Mouse (Mus musculus): ENCODE data around the gene Gm765. TPM values are rescaled to one million over a fixed set of nuclear protein-coding genes. Genes with fewer than 3 reads are reported as not detected.

The Gm765 gene
- polyA plus RNA-seq, 2 experiments = not detected

DNA sequence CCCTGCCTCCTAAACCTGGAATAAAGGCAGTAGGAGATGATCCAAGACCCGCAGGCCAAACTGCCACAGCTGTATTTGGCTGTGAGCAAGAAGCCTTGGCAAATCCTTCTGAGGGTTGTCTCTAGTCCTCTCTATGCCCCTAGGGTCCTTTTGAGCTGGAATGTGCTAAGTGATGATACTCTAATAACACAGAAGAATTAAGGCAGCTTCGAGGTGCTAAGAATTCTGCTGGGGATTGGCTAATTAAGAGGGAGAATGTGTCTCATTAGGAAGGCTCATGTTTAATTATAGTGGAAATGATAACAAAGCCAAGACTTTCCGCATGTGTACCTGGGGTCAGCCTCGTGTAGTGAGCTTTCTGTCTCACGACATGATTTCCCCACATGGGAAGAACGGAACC lies 99.4 kb downstream of the Gm765 start:
- no peak overlapping the region for H3K4me2 ChIP-seq (ENCODE audit: low read depth)
- no peaks in the 10 kb centered on the region for H3K27me3 ChIP-seq (ENCODE audit: control insufficient read depth, insufficient read depth, low read length)
- no peak for ATAC-seq (ENCODE audit: insufficient read depth)
- H3K9me3 ChIP-seq (ENCODE audit: control insufficient read depth, low read length) = no peaks in the 10 kb centered on the region
- no peak for DNase-seq (ENCODE audit: low read depth in 3 of 3, low spot score in 3 of 3)
- H3K36me3 ChIP-seq (replicated peaks; ENCODE audit: control insufficient read depth, insufficient read depth, low read depth) = no peaks in the 10 kb centered on the region
- no peak overlapping the region for H3K4me3 ChIP-seq (ENCODE audit: insufficient read depth in 1 of 2, low read depth in 2 of 2, low read length in 2 of 2)
- WGBS (ENCODE audit: insufficient replicate concordance) = 47% methylated on average over 6 of the region's 6 CpGs
- H3K27ac ChIP-seq = no peak overlapping the region
- no peaks in the 10 kb centered on the region for H3K4me1 ChIP-seq (replicated peaks; ENCODE audit: control insufficient read depth in 2 of 2, insufficient read depth in 2 of 2, low read length in 1 of 2)
- H3K9ac ChIP-seq (replicated peaks) = no peak overlapping the region
- no peak for TF ChIP-seq EP300 (IDR thresholded peaks at IDR 0.05; ENCODE audit: low read depth)
- TF ChIP-seq CTCF (IDR thresholded peaks at IDR 0.05; ENCODE audit: low read depth) = no peak

DNA sequence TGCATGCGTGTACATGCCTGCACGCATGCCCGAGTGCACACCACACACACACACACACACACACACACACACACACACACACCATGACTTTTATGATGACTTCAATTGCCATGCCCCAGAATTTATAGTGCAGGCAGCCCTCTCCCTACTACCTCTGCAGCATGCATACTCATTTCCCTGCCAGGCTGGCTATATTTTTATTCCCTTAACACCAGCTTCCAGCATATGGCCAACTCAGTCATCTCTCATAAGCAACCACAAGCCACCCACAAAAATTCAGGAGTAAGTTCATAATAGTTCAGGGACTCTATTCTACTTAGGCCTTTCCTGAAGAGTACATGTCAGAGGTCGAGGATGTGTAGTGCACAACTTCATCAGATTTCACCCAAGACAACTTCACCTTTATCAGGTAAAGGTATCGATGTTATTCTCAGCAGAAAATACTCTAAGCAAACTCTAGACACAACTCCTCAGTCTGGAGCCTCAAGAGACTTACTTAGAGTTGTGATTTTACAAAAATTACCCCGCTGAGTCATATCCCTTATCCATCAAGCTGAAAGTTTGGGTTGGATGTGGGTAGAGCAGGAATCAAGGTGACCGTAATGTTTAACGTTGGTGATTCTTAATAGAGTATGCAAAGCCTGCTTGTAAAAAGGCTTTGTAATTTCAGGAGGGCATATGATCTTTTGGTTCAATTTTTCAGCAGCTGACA lies 101.8 kb downstream of the Gm765 start:
- TF ChIP-seq EP300 (IDR thresholded peaks at IDR 0.05; ENCODE audit: low read depth) (no peak), CTCF (IDR thresholded peaks at IDR 0.05; ENCODE audit: low read depth) (no peak)
- Histone ChIP-seq H3K9me3 (ENCODE audit: control insufficient read depth, low read length) (no peaks in the 10 kb centered on the region), H3K36me3 (replicated peaks; ENCODE audit: control insufficient read depth, insufficient read depth, low read depth) (no peaks in the 10 kb centered on the region), H3K9ac (replicated peaks) (no peak overlapping the region), H3K27me3 (ENCODE audit: control insufficient read depth, insufficient read depth, low read length) (no peaks in the 10 kb centered on the region), H3K27ac (no peak overlapping the region), H3K4me3 (ENCODE audit: insufficient read depth in 1 of 2, low read depth in 2 of 2, low read length in 2 of 2) (no peak overlapping the region), H3K4me1 (replicated peaks; ENCODE audit: control insufficient read depth in 2 of 2, insufficient read depth in 2 of 2, low read length in 1 of 2) (no peaks in the 10 kb centered on the region), H3K4me2 (ENCODE audit: low read depth) (no peak overlapping the region)
- WGBS (ENCODE audit: insufficient replicate concordance) = 59% methylated on average over 8 of the region's 8 CpGs
- ATAC-seq (ENCODE audit: insufficient read depth) (no peak), DNase-seq (ENCODE audit: low read depth in 3 of 3, low spot score in 3 of 3) (no peak)

DNA sequence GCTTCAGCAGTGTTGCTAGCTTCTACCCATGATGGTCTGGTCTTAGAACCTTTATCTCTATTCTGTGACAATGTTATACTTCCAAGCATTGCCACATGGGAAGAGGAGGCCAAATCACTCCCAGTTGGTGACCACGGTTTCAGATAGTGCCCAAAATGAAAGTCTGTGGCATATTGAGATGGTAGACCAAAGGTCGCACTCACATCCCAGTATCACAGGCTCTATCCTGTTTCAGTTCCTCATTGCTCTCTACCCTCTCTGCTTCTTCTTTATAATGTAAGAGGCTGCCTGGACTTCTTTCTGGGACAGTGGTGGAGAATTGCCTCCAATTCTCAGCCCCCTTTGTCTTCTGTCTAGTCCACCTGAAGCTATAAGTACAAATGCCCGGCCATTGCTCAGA lies 108.5 kb downstream of the Gm765 start:
- Histone ChIP-seq H3K4me2 (ENCODE audit: low read depth) (no peak overlapping the region), H3K9ac (replicated peaks) (no peak overlapping the region), H3K27ac (no peak overlapping the region), H3K9me3 (ENCODE audit: control insufficient read depth, low read length) (no peaks in the 10 kb centered on the region), H3K36me3 (replicated peaks; ENCODE audit: control insufficient read depth, insufficient read depth, low read depth) (no peaks in the 10 kb centered on the region), H3K4me3 (ENCODE audit: insufficient read depth in 1 of 2, low read depth in 2 of 2, low read length in 2 of 2) (no peak overlapping the region), H3K27me3 (ENCODE audit: control insufficient read depth, insufficient read depth, low read length) (no peaks in the 10 kb centered on the region), H3K4me1 (replicated peaks; ENCODE audit: control insufficient read depth in 2 of 2, insufficient read depth in 2 of 2, low read length in 1 of 2) (no peaks in the 10 kb centered on the region)
- ATAC-seq (ENCODE audit: insufficient read depth) (no peak), DNase-seq (ENCODE audit: low read depth in 3 of 3, low spot score in 3 of 3) (no peak)
- TF ChIP-seq EP300 (IDR thresholded peaks at IDR 0.05; ENCODE audit: low read depth) (no peak), CTCF (IDR thresholded peaks at IDR 0.05; ENCODE audit: low read depth) (no peak)
- 56% methylated on average over 3 of the region's 3 CpGs for WGBS (ENCODE audit: insufficient replicate concordance)

GRCm38 (mm10) chr6:98223923-98224322 lies 118.6 kb downstream of the Gm765 start:
- TF ChIP-seq CTCF (IDR thresholded peaks at IDR 0.05; ENCODE audit: low read depth) = no peak
- TF ChIP-seq EP300 (IDR thresholded peaks at IDR 0.05; ENCODE audit: low read depth) = no peak
- ATAC-seq (ENCODE audit: insufficient read depth) (no peak), DNase-seq (ENCODE audit: low read depth in 3 of 3, low spot score in 3 of 3) (no peak)
- Histone ChIP-seq H3K27me3 (ENCODE audit: control insufficient read depth, insufficient read depth, low read length) (no peaks in the 10 kb centered on the region), H3K36me3 (replicated peaks; ENCODE audit: control insufficient read depth, insufficient read depth, low read depth) (no peaks in the 10 kb centered on the region), H3K4me2 (ENCODE audit: low read depth) (no peak overlapping the region), H3K27ac (no peak overlapping the region), H3K9me3 (ENCODE audit: control insufficient read depth, low read length) (no peaks in the 10 kb centered on the region), H3K4me1 (replicated peaks; ENCODE audit: control insufficient read depth in 2 of 2, insufficient read depth in 2 of 2, low read length in 1 of 2) (no peaks in the 10 kb centered on the region), H3K9ac (replicated peaks) (no peak overlapping the region), H3K4me3 (ENCODE audit: insufficient read depth in 1 of 2, low read depth in 2 of 2, low read length in 2 of 2) (no peak overlapping the region)
- WGBS (ENCODE audit: insufficient replicate concordance) = 76% methylated on average over 8 of the region's 8 CpGs

DNA sequence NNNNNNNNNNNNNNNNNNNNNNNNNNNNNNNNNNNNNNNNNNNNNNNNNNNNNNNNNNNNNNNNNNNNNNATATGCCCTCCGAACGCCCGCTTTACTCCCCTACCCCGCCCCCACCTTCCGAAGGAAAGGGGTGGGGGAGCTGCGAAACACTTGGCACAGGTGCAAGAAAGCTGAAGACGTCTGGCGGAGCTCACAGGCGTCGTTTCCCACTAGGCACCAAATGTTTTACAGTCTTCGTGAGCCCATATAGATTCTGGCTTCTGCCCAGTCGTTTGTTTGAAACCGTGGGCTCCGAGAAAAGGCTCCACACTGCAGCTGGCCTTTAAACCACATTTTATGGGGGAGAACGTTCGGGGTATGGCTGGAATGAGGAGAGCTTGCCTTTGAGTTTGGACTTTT lies 120.6 kb downstream of the Gm765 start:
- DNase-seq (ENCODE audit: low read depth in 3 of 3, low spot score in 3 of 3) = no peak
- no peak for TF ChIP-seq EP300 (IDR thresholded peaks at IDR 0.05; ENCODE audit: low read depth)
- no peak for TF ChIP-seq CTCF (IDR thresholded peaks at IDR 0.05; ENCODE audit: low read depth)
- Histone ChIP-seq H3K36me3 (replicated peaks; ENCODE audit: control insufficient read depth, insufficient read depth, low read depth) (no peaks in the 10 kb centered on the region), H3K27me3 (ENCODE audit: control insufficient read depth, insufficient read depth, low read length) (no peaks in the 10 kb centered on the region), H3K4me2 (ENCODE audit: low read depth) (no peak overlapping the region), H3K9ac (replicated peaks) (no peak overlapping the region), H3K27ac (no peak overlapping the region), H3K4me1 (replicated peaks; ENCODE audit: control insufficient read depth in 2 of 2, insufficient read depth in 2 of 2, low read length in 1 of 2) (no peaks in the 10 kb centered on the region), H3K4me3 (ENCODE audit: insufficient read depth in 1 of 2, low read depth in 2 of 2, low read length in 2 of 2) (no peak overlapping the region), H3K9me3 (ENCODE audit: control insufficient read depth, low read length) (no peaks in the 10 kb centered on the region)
- no peak for ATAC-seq (ENCODE audit: insufficient read depth)
- WGBS (ENCODE audit: insufficient replicate concordance) = 62% methylated on average over 16 of the region's 16 CpGs

Data from liver, embryonic 14.5 days (tissue).